ENCODE assay signal across 22 mouse cellular contexts in genomic region chr17:9836995-9837842, GRCm38 (mm10).
DNase-seq lines count a peak whose midpoint lies in the region; ATAC-seq and TF ChIP-seq lines count a peak whose summit lies in the region.
"Had no signal": no experiment of that assay in that cellular context is flagged by ENCODE, and none has a peak within 500 bp of the region (broad histone marks: within the 10 kb centered on the region; RNA-seq: fewer than 3 reads in every experiment).

No protein-coding gene starts in this region.

- no peak for TF ChIP-seq POLR2A in brain, embryonic 14.5 days (IDR thresholded peaks at IDR 0.05; ENCODE audit: borderline replicate concordance, extremely low read depth, insufficient read depth, insufficient read length, poor library complexity, severe bottlenecking)
- TF ChIP-seq POLR2A in myocyte (IDR thresholded peaks at IDR 0.05; ENCODE audit: insufficient read length, low read depth), result no peak

- WGBS in midbrain, embryonic 10.5 days, result 89% methylated on average over 7 of the region's 7 CpGs
- 86% methylated on average over 7 of the region's 7 CpGs for WGBS in midbrain, embryonic 11.5 days

- H3K79me2 ChIP-seq in myocyte (ENCODE audit: control insufficient read depth, insufficient read depth), result no peaks in the 10 kb centered on the region

- no peaks in the 10 kb centered on the region for H3K36me3 ChIP-seq in midbrain, embryonic 10.5 days
- no peaks in the 10 kb centered on the region for H3K36me3 ChIP-seq in midbrain, embryonic 11.5 days (ENCODE audit: control insufficient read depth, insufficient read depth, low read length)
- no peaks in the 10 kb centered on the region for H3K36me3 ChIP-seq in myocyte (ENCODE audit: control insufficient read depth, insufficient read depth)
- H3K36me3 ChIP-seq: forebrain, embryonic 15.5 days; hindbrain, embryonic 15.5 days; intestine, embryonic 15.5 days; midbrain, embryonic 13.5 days; neural tube, embryonic 15.5 days; stomach, embryonic 15.5 days had no signal

- no peak overlapping the region for H3K4me2 ChIP-seq in midbrain, embryonic 11.5 days
- peak overlapping the region; percentile 39 for H3K4me2 ChIP-seq in myocyte (ENCODE audit: low read depth)
- H3K4me2 ChIP-seq: forebrain, embryonic 15.5 days; hindbrain, embryonic 15.5 days; intestine, embryonic 15.5 days; midbrain, embryonic 13.5 days; neural tube, embryonic 15.5 days; stomach, embryonic 15.5 days had no signal

- no peak for ATAC-seq in midbrain, embryonic 11.5 days (ENCODE audit: low FRiP score)
- ATAC-seq: forebrain, embryonic 15.5 days; intestine, embryonic 15.5 days; lung, postnatal 0 days; midbrain, embryonic 13.5 days had no signal

- H3ac ChIP-seq in myocyte (ENCODE audit: control insufficient read depth, insufficient read length), result no peak overlapping the region

- intact Hi-C loops in gastrocnemius, postnatal 36 days (cut with DNase I), result no loop called here

- no peaks in the 10 kb centered on the region; the same call in 1 of the 2 replicates for H3K9me3 ChIP-seq in midbrain, embryonic 10.5 days (replicated peaks)
- no peaks in the 10 kb centered on the region; the same call in 1 of the 2 replicates for H3K9me3 ChIP-seq in midbrain, embryonic 11.5 days (ENCODE audit: control insufficient read depth, low read length)
- H3K9me3 ChIP-seq: forebrain, embryonic 15.5 days; hindbrain, embryonic 15.5 days; intestine, embryonic 15.5 days; midbrain, embryonic 13.5 days; neural tube, embryonic 15.5 days; stomach, embryonic 15.5 days had no signal

- H3K4me1 ChIP-seq in midbrain, embryonic 10.5 days, result no peaks in the 10 kb centered on the region
- no peaks in the 10 kb centered on the region for H3K4me1 ChIP-seq in midbrain, embryonic 11.5 days (ENCODE audit: control insufficient read depth, insufficient read depth, low read length)
- H3K4me1 ChIP-seq: forebrain, embryonic 15.5 days; hindbrain, embryonic 15.5 days; intestine, embryonic 15.5 days; midbrain, embryonic 13.5 days; neural tube, embryonic 15.5 days; stomach, embryonic 15.5 days had no signal

- TF ChIP-seq CTCF in brain, embryonic 14.5 days (IDR thresholded peaks at IDR 0.05; ENCODE audit: borderline replicate concordance, extremely low read depth, insufficient read depth, insufficient read length), result no peak

- 0 out of 2 replicates have a peak overlapping the region, but pooled peaks have one; percentile 13 for H3K27ac ChIP-seq in midbrain, embryonic 10.5 days (replicated peaks)
- no peak overlapping the region for H3K27ac ChIP-seq in midbrain, embryonic 11.5 days (ENCODE audit: low read depth, low read length)
- H3K27ac ChIP-seq: forebrain, embryonic 15.5 days; hindbrain, embryonic 15.5 days; intestine, embryonic 15.5 days; midbrain, embryonic 13.5 days; neural tube, embryonic 15.5 days; stomach, embryonic 15.5 days had no signal

- H3K9ac ChIP-seq in midbrain, embryonic 11.5 days (ENCODE audit: low read length), result no peak overlapping the region
- H3K9ac ChIP-seq: forebrain, embryonic 15.5 days; hindbrain, embryonic 15.5 days; intestine, embryonic 15.5 days; midbrain, embryonic 13.5 days; neural tube, embryonic 15.5 days; stomach, embryonic 15.5 days had no signal

- DNase-seq in gastrocnemius, adult 18-20 months (ENCODE audit: low spot score), result peak; percentile 8
- DNase-seq in gastrocnemius, postnatal 36 days, result no peak
- no peak for DNase-seq in midbrain, embryonic 10.5 days (ENCODE audit: low spot score)
- DNase-seq in midbrain, embryonic 11.5 days (ENCODE audit: low spot score, missing footprints), result no peak
- peak; percentile 32 for DNase-seq in brain, embryonic 14.5 days (ENCODE audit: low read depth)
- no peak for DNase-seq in embryo, embryonic 11 days
- DNase-seq: adrenal gland, postnatal 10 days; cerebellum, adult 18-20 months; kidney, adult 9 months; kidney, postnatal 25 days; left cerebral cortex, postnatal 4 days; liver; thymus, adult 18-20 months had no signal

- H3K4me3 ChIP-seq in midbrain, embryonic 10.5 days, result no peak overlapping the region
- no peak overlapping the region for H3K4me3 ChIP-seq in midbrain, embryonic 11.5 days (ENCODE audit: low read depth, low read length)
- no peak overlapping the region for H3K4me3 ChIP-seq in myocyte
- H3K4me3 ChIP-seq: erythroblast, embryonic 14.5 days; forebrain, embryonic 15.5 days; hindbrain, embryonic 15.5 days; intestine, embryonic 15.5 days; midbrain, embryonic 13.5 days; neural tube, embryonic 15.5 days; stomach, embryonic 15.5 days had no signal

- no peaks in the 10 kb centered on the region for H3K27me3 ChIP-seq in midbrain, embryonic 10.5 days (ENCODE audit: low read depth, poor library complexity, severe bottlenecking)
- no peaks in the 10 kb centered on the region for H3K27me3 ChIP-seq in midbrain, embryonic 11.5 days (ENCODE audit: control insufficient read depth, insufficient read depth, low read length)
- H3K27me3 ChIP-seq in myocyte (ENCODE audit: control insufficient read depth, insufficient read depth, insufficient read length), result no peaks in the 10 kb centered on the region
- H3K27me3 ChIP-seq: forebrain, embryonic 15.5 days; hindbrain, embryonic 15.5 days; intestine, embryonic 15.5 days; midbrain, embryonic 13.5 days; neural tube, embryonic 15.5 days; stomach, embryonic 15.5 days had no signal

TF ChIP-seq in myocyte, 11 proteins besides CTCF, POLR2A, EP300 and RAD21:
- TF ChIP-seq MYOD1 (IDR thresholded peaks at IDR 0.05; ENCODE audit: control insufficient read depth in 1 of 3, insufficient read length in 2 of 3, low read depth in 2 of 3) (peak; percentile 72 to 94 (median 87)), MYOG (IDR thresholded peaks at IDR 0.05; ENCODE audit: control insufficient read depth in 1 of 3, insufficient read depth in 1 of 3, insufficient read length in 2 of 3, low read depth in 2 of 3) (peak in 1 of 3 experiments; percentile 17), TCF12 (IDR thresholded peaks at IDR 0.05; ENCODE audit: insufficient read depth, poor library complexity, severe bottlenecking) (no peak)

Comparison
In these comparisons a context has a peak if more than half of its experiments do, and no peak if none do; other contexts are left out.
1. DNase-seq: peak in gastrocnemius, adult 18-20 months (single experiment) and brain, embryonic 14.5 days (single experiment); none in gastrocnemius, postnatal 36 days (0 of 2), midbrain, embryonic 10.5 days (single experiment), midbrain, embryonic 11.5 days (single experiment) and embryo, embryonic 11 days (single experiment).